Mouse (Mus musculus) midbrain, embryonic 16.5 days (tissue): ENCODE results near the gene Adk. TPM values are rescaled to one million over a fixed set of nuclear protein-coding genes. Genes with fewer than 3 reads are reported as not detected.

Source experiments
- ATAC-seq: fragments of 200-750 bp; cut with Nextera tagmentation; 2 replicates; pipeline ENCODE4 v1.8.0; 2017; ENCODE audit warnings: moderate TSS enrichment
- H3K27ac ChIP-seq: fragments of 300-500 bp; sonication (generic); 2 replicates; pipeline ENCODE4 v1.5.1; 2014; ENCODE audit warnings: mild to moderate bottlenecking, low read length, mixed read lengths
- H3K27me3 ChIP-seq: fragments of 300-500 bp; sonication (generic); 2 replicates; pipeline ENCODE4 v1.6.1; 2014; ENCODE audit warnings: low read depth, low read length, mixed read lengths; ENCODE audit not compliant: control insufficient read depth, insufficient read depth
- H3K36me3 ChIP-seq: fragments of 300-500 bp; sonication (generic); 2 replicates; pipeline ENCODE4 v1.6.1; 2014; ENCODE audit warnings: mild to moderate bottlenecking, low read length, moderate library complexity, mixed read lengths; ENCODE audit not compliant: control insufficient read depth, insufficient read depth
- H3K4me1 ChIP-seq: fragments of 300-500 bp; sonication (generic); 2 replicates; pipeline ENCODE4 v1.6.1; 2014; ENCODE audit warnings: mild to moderate bottlenecking, low read length, mixed read lengths; ENCODE audit not compliant: control insufficient read depth, insufficient read depth
- H3K4me2 ChIP-seq: fragments of 300-500 bp; sonication (generic); 2 replicates; pipeline ENCODE4 v1.6.1; 2014; ENCODE audit warnings: mild to moderate bottlenecking, low read length, mixed read lengths
- H3K4me3 ChIP-seq: fragments of 300-500 bp; sonication (generic); 2 replicates; pipeline ENCODE4 v1.5.1; 2014; ENCODE audit warnings: low read depth, mild to moderate bottlenecking, low read length, moderate library complexity, mixed read lengths
- H3K9ac ChIP-seq: fragments of 300-500 bp; sonication (generic); 2 replicates; pipeline ENCODE4 v1.6.1; 2014; ENCODE audit warnings: low read depth, low read length, mixed read lengths
- H3K9me3 ChIP-seq: fragments of 300-500 bp; sonication (generic); replicated peaks from 2 replicates; pipeline ENCODE4 v1.6.1; 2014; ENCODE audit warnings: mild to moderate bottlenecking, low read length, mixed read lengths; ENCODE audit not compliant: control insufficient read depth, poor library complexity, severe bottlenecking
- WGBS: fragments of 180-500 bp; shearing (Covaris S2); extraction: QIAGEN DNeasy Blood & Tissue Kit; methylation state at CpG from one replicate; pipeline ENCODE4 v1.1.7; 2014; 5-methylcytosine and 5-hydroxymethylcytosine counted together
- polyA plus RNA-seq: library from polyadenylated mRNA; unstranded; fragments of >200 nt; fragmentation: Nextera tagmentation; extraction: Ambion mirVana; gene quantifications from 2 replicates; pipeline ENCODE4 v1.2.1, GENCODE M21; 2015

Gene Adk
- polyA plus RNA-seq, 1 experiment from 2014 or later = 40.4 TPM

- Histone ChIP-seq H3K4me1 (no peaks in the 10 kb centered on the region), H3K4me2 (no peak overlapping the region), H3K36me3 (no peaks in the 10 kb centered on the region), H3K9ac (no peak overlapping the region), H3K9me3 (no peaks in the 10 kb centered on the region; the same call in 1 of the 2 replicates), H3K4me3 (no peak overlapping the region), H3K27ac (no peak overlapping the region), H3K27me3 (no peaks in the 10 kb centered on the region)
- 75% methylated on average over 4 of the region's 4 CpGs for WGBS
- no peak for ATAC-seq
Measured at GRCm38 (mm10) chr14:21490141-21490540, 437.8 kb downstream of the Adk start.

Other genes starting within 250 kb of the Adk start
- gene Plau, start 215.9 kb upstream of the Adk start, polyA plus RNA-seq = 0.19 and 0.72 TPM in 2 replicates
- gene Vcl, start 123.2 kb upstream of the Adk start, polyA plus RNA-seq = 11.9 and 12.6 TPM in 2 replicates
- gene Ap3m1, start 66 bp upstream of the Adk start, polyA plus RNA-seq = 80.9 and 83.3 TPM in 2 replicates